Mouse (Mus musculus) lung, adult 2 months (tissue): Measurements from ENCODE around the gene Tpra1.

Experiments
- CTCF ChIP-seq: fragments of 200-500 bp; IDR thresholded peaks from 2 replicates; pipeline ENCODE4 v1.5.1; 2011; ENCODE audit warnings: mild to moderate bottlenecking, low read length, control low read depth; ENCODE audit not compliant: insufficient read depth
- POLR2A ChIP-seq: fragments of 200-500 bp; IDR thresholded peaks from 2 replicates; pipeline ENCODE4 v1.6.1; 2011; ENCODE audit warnings: low read depth, mild to moderate bottlenecking, control low read depth, low read length, borderline replicate concordance; ENCODE audit errors: extremely low read depth

- TF ChIP-seq CTCF (peak; percentile 30; the same call in 1 of the 2 replicates), POLR2A (no peak)
These were observed 33.8 kb downstream of the Tpra1 start for GRCm38 (mm10) chr6:88935735-88936276.
